Mouse (Mus musculus): ENCODE results near the gene Gltp. TPM values are rescaled to one million over a fixed set of nuclear protein-coding genes. Genes with fewer than 3 reads are reported as not detected.
A peak's percentile ranks its signal among the peaks of the same experiment; 100 is the strongest.

Gltp gene
- polyA plus RNA-seq, 1 experiment from 2014 or later: 65.0 TPM

GRCm38 (mm10) chr5:114685986-114686385 is 4.8 kb downstream of the Gltp start:
- 88% methylated on average over 5 of the region's 5 CpGs for WGBS
- ATAC-seq (replicated peaks; ENCODE audit: low FRiP score, low read depth): no peak
- no peak overlapping the region for H3K27ac ChIP-seq

GRCm38 (mm10) chr5:114681717-114682116 is 9.1 kb downstream of the Gltp start:
- no peak for ATAC-seq (replicated peaks; ENCODE audit: low FRiP score, low read depth)
- no peak for DNase-seq (ENCODE audit: low spot score)
- peaks cover 14% of the 10 kb centered on the region for H3K4me1 ChIP-seq (replicated peaks; ENCODE audit: insufficient read depth, low read length)
- H3K27me3 ChIP-seq (ENCODE audit: insufficient read depth, low read length): no peaks in the 10 kb centered on the region
- no peak overlapping the region for H3K4me3 ChIP-seq (replicated peaks; ENCODE audit: low read depth, low read length)
- 55% methylated on average over 8 of the region's 8 CpGs for WGBS
- no peak overlapping the region for H3K27ac ChIP-seq
- no peak overlapping the region for H3K9ac ChIP-seq (ENCODE audit: low read depth, low read length)
- H3K36me3 ChIP-seq (ENCODE audit: insufficient read depth, low read length): 0 out of 2 replicates have a peak, but pooled peaks cover 6% of the 10 kb centered on the region
- no peaks in the 10 kb centered on the region for H3K9me3 ChIP-seq (replicated peaks; ENCODE audit: low read length)
- H3K4me2 ChIP-seq (ENCODE audit: low read length): no peak overlapping the region
- TF ChIP-seq CTCF (IDR thresholded peaks at IDR 0.05; ENCODE audit: low read depth): no peak

More at GRCm38 (mm10) chr5:114685986-114686385, 4.8 kb downstream of the Gltp start:
- Histone ChIP-seq H3K9ac (ENCODE audit: low read depth, low read length) (no peak overlapping the region), H3K4me3 (replicated peaks; ENCODE audit: low read depth, low read length) (no peak overlapping the region), H3K4me1 (replicated peaks; ENCODE audit: insufficient read depth, low read length) (peaks cover 17% of the 10 kb centered on the region), H3K27me3 (ENCODE audit: insufficient read depth, low read length) (no peaks in the 10 kb centered on the region), H3K9me3 (replicated peaks; ENCODE audit: low read length) (no peaks in the 10 kb centered on the region), H3K36me3 (ENCODE audit: insufficient read depth, low read length) (no peaks in the 10 kb centered on the region), H3K4me2 (ENCODE audit: low read length) (no peak overlapping the region)
- DNase-seq (ENCODE audit: low spot score): no peak
- TF ChIP-seq CTCF (IDR thresholded peaks at IDR 0.05; ENCODE audit: low read depth): no peak

- H3K9me3 ChIP-seq (replicated peaks; ENCODE audit: low read length): no peaks in the 10 kb centered on the region
- DNase-seq (ENCODE audit: low spot score) (no peak), ATAC-seq (replicated peaks; ENCODE audit: low FRiP score, low read depth) (no peak)
- H3K4me2 ChIP-seq (ENCODE audit: low read length): no peak overlapping the region
- peaks cover 14% of the 10 kb centered on the region for H3K4me1 ChIP-seq (replicated peaks; ENCODE audit: insufficient read depth, low read length)
- TF ChIP-seq CTCF (IDR thresholded peaks at IDR 0.05; ENCODE audit: low read depth): no peak
- H3K27me3 ChIP-seq (ENCODE audit: insufficient read depth, low read length): no peaks in the 10 kb centered on the region
- 39% methylated on average over 19 of the region's 19 CpGs for WGBS
- H3K36me3 ChIP-seq (ENCODE audit: insufficient read depth, low read length): 0 out of 2 replicates have a peak, but pooled peaks cover 8% of the 10 kb centered on the region
- no peak overlapping the region for H3K27ac ChIP-seq
- H3K4me3 ChIP-seq (replicated peaks; ENCODE audit: low read depth, low read length): no peak overlapping the region
- no peak overlapping the region for H3K9ac ChIP-seq (ENCODE audit: low read depth, low read length)
Measured at GRCm38 (mm10) chr5:114680676-114681285, 10.0 kb downstream of the Gltp start.

- Histone ChIP-seq H3K9ac (ENCODE audit: low read depth, low read length) (0 out of 2 replicates have a peak overlapping the region, but pooled peaks have one; percentile 37), H3K27ac (no peak overlapping the region), H3K4me1 (replicated peaks; ENCODE audit: insufficient read depth, low read length) (peaks cover 14% of the 10 kb centered on the region), H3K27me3 (ENCODE audit: insufficient read depth, low read length) (no peaks in the 10 kb centered on the region), H3K4me3 (replicated peaks; ENCODE audit: low read depth, low read length) (no peak overlapping the region), H3K4me2 (ENCODE audit: low read length) (no peak overlapping the region), H3K9me3 (replicated peaks; ENCODE audit: low read length) (no peaks in the 10 kb centered on the region), H3K36me3 (ENCODE audit: insufficient read depth, low read length) (0 out of 2 replicates have a peak, but pooled peaks cover 12% of the 10 kb centered on the region)
- WGBS: 54% methylated on average over 17 of the region's 17 CpGs
- DNase-seq (ENCODE audit: low spot score): no peak
- no peak for TF ChIP-seq CTCF (IDR thresholded peaks at IDR 0.05; ENCODE audit: low read depth)
- ATAC-seq (replicated peaks; ENCODE audit: low FRiP score, low read depth): no peak
Measured at GRCm38 (mm10) chr5:114679841-114680591, 10.8 kb downstream of the Gltp start.

GRCm38 (mm10) chr5:114674594-114674993 is 16.2 kb downstream of the Gltp start:
- Histone ChIP-seq H3K27me3 (ENCODE audit: insufficient read depth, low read length) (no peaks in the 10 kb centered on the region), H3K27ac (no peak overlapping the region), H3K4me3 (replicated peaks; ENCODE audit: low read depth, low read length) (no peak overlapping the region), H3K4me1 (replicated peaks; ENCODE audit: insufficient read depth, low read length) (no peaks in the 10 kb centered on the region; the same call in 1 of the 2 replicates), H3K4me2 (ENCODE audit: low read length) (no peak overlapping the region), H3K9me3 (replicated peaks; ENCODE audit: low read length) (no peaks in the 10 kb centered on the region), H3K36me3 (ENCODE audit: insufficient read depth, low read length) (peaks cover 16% of the 10 kb centered on the region; the same call in 1 of the 2 replicates), H3K9ac (ENCODE audit: low read depth, low read length) (no peak overlapping the region)
- ATAC-seq (replicated peaks; ENCODE audit: low FRiP score, low read depth) (no peak), DNase-seq (ENCODE audit: low spot score) (no peak)
- no peak for TF ChIP-seq CTCF (IDR thresholded peaks at IDR 0.05; ENCODE audit: low read depth)
- 79% methylated on average over 8 of the region's 8 CpGs for WGBS

GRCm38 (mm10) chr5:114673114-114673513 is 17.7 kb downstream of the Gltp start:
- DNase-seq (ENCODE audit: low spot score): no peak
- H3K4me3 ChIP-seq (replicated peaks; ENCODE audit: low read depth, low read length): no peak overlapping the region
- H3K27ac ChIP-seq: no peak overlapping the region
- no peak for ATAC-seq (replicated peaks; ENCODE audit: low FRiP score, low read depth)
- H3K4me1 ChIP-seq (replicated peaks; ENCODE audit: insufficient read depth, low read length): no peaks in the 10 kb centered on the region
- WGBS: 92% methylated on average over 13 of the region's 13 CpGs
- TF ChIP-seq CTCF (IDR thresholded peaks at IDR 0.05; ENCODE audit: low read depth): peak; percentile 25; the same call in 1 of the 2 replicates
- no peak overlapping the region for H3K9ac ChIP-seq (ENCODE audit: low read depth, low read length)
- no peaks in the 10 kb centered on the region for H3K27me3 ChIP-seq (ENCODE audit: insufficient read depth, low read length)
- H3K36me3 ChIP-seq (ENCODE audit: insufficient read depth, low read length): peaks cover 16% of the 10 kb centered on the region; the same call in 1 of the 2 replicates
- H3K9me3 ChIP-seq (replicated peaks; ENCODE audit: low read length): no peaks in the 10 kb centered on the region
- no peak overlapping the region for H3K4me2 ChIP-seq (ENCODE audit: low read length)

All from kidney, postnatal 0 days (tissue).